Mouse (Mus musculus) forebrain, embryonic 16.5 days (tissue): ENCODE results near the gene Fam208b. TPM values are rescaled to one million over a fixed set of nuclear protein-coding genes. Genes with fewer than 3 reads are reported as not detected.

Source experiments
- ATAC-seq: fragments of 200-750 bp; cut with Nextera tagmentation; 2 replicates; pipeline ENCODE4 v1.8.0; 2017; ENCODE audit warnings: mild to moderate bottlenecking, moderate library complexity
- H3K27ac ChIP-seq: fragments of 300-500 bp; sonication (generic); 2 replicates; pipeline ENCODE4 v1.5.1; 2014; ENCODE audit warnings: low read length, control low read depth
- H3K27me3 ChIP-seq: fragments of 300-500 bp; sonication (generic); replicated peaks from 2 replicates; pipeline ENCODE4 v1.6.1; 2014; ENCODE audit warnings: low read length; ENCODE audit not compliant: control insufficient read depth, insufficient read depth
- H3K36me3 ChIP-seq: fragments of 300-500 bp; sonication (generic); 2 replicates; pipeline ENCODE4 v1.6.1; 2014; ENCODE audit not compliant: control insufficient read depth, insufficient read depth
- H3K4me1 ChIP-seq: fragments of 300-500 bp; sonication (generic); replicated peaks from 2 replicates; pipeline ENCODE4 v1.6.1; 2014; ENCODE audit warnings: low read length; ENCODE audit not compliant: control insufficient read depth, insufficient read depth
- H3K4me2 ChIP-seq: fragments of 300-500 bp; sonication (generic); 2 replicates; pipeline ENCODE4 v1.6.1; 2014; ENCODE audit warnings: mild to moderate bottlenecking, low read length, control low read depth
- H3K4me3 ChIP-seq: fragments of 300-500 bp; sonication (generic); replicated peaks from 2 replicates; pipeline ENCODE4 v1.5.1; 2014; ENCODE audit warnings: mild to moderate bottlenecking, low read length, control low read depth
- H3K9ac ChIP-seq: fragments of 300-500 bp; sonication (generic); replicated peaks from 2 replicates; pipeline ENCODE4 v1.6.1; 2014; ENCODE audit warnings: low read depth, low read length, control low read depth
- H3K9me3 ChIP-seq: fragments of 300-500 bp; sonication (generic); 2 replicates; pipeline ENCODE4 v1.6.1; 2016; ENCODE audit warnings: low read length; ENCODE audit not compliant: control insufficient read depth
- WGBS: fragments of 180-500 bp; shearing (Covaris S2); extraction: QIAGEN DNeasy Blood & Tissue Kit; methylation state at CpG from one replicate; pipeline ENCODE4 v1.1.7; 2014; 5-methylcytosine and 5-hydroxymethylcytosine counted together
- polyA plus RNA-seq: library from polyadenylated mRNA; unstranded; fragments of >200 nt; fragmentation: Nextera tagmentation; extraction: Ambion mirVana; gene quantifications from 2 replicates; pipeline ENCODE4 v1.2.1, GENCODE M21; 2015

Gene Fam208b
- polyA plus RNA-seq, 1 experiment from 2014 or later, result 20.0 TPM

GRCm38 (mm10) chr13:3636797-3637196, 25.9 kb upstream of the Fam208b start:
- 62% methylated on average over 11 of the region's 11 CpGs for WGBS
- Histone ChIP-seq H3K4me2 (no peak overlapping the region), H3K9me3 (no peaks in the 10 kb centered on the region), H3K4me3 (no peak overlapping the region), H3K36me3 (no peaks in the 10 kb centered on the region), H3K9ac (no peak overlapping the region), H3K4me1 (no peaks in the 10 kb centered on the region), H3K27ac (no peak overlapping the region), H3K27me3 (no peaks in the 10 kb centered on the region)
- no peak for ATAC-seq

- 91% methylated on average over 3 of the region's 3 CpGs for WGBS
- Histone ChIP-seq H3K9me3 (no peaks in the 10 kb centered on the region), H3K4me3 (no peak overlapping the region), H3K4me2 (no peak overlapping the region), H3K27me3 (no peaks in the 10 kb centered on the region), H3K4me1 (no peaks in the 10 kb centered on the region), H3K36me3 (no peaks in the 10 kb centered on the region), H3K27ac (no peak overlapping the region), H3K9ac (no peak overlapping the region)
- ATAC-seq, result no peak
Observed at GRCm38 (mm10) chr13:3635076-3635475, 24.2 kb upstream of the Fam208b start.

- no peak within 1 kb of the TSS; the same call in 1 of the 2 replicates for H3K27ac ChIP-seq
- under 1% methylated on average over 47 of the region's 47 CpGs for WGBS
- no peaks in the 10 kb centered on the region for H3K9me3 ChIP-seq
- peak within 1 kb of the TSS; percentile 91 for H3K9ac ChIP-seq
- no peaks in the 10 kb centered on the region for H3K36me3 ChIP-seq
- H3K27me3 ChIP-seq, result no peaks in the 10 kb centered on the region
- H3K4me2 ChIP-seq, result peak within 1 kb of the TSS; percentile 57
- H3K4me3 ChIP-seq, result peak within 1 kb of the TSS; percentile 81
- H3K4me1 ChIP-seq, result no peaks in the 10 kb centered on the region
- ATAC-seq, result peak; percentile 96
Observed at GRCm38 (mm10) chr13:3633895-3634811, 23.2 kb upstream of the Fam208b start, which contains the start of gene Asb13. Gene Asb13 (plus strand): TSS chr13:3634032.

GRCm38 (mm10) chr13:3633131-3633530, 22.2 kb upstream of the Fam208b start:
- H3K27ac ChIP-seq, result no peak overlapping the region
- no peaks in the 10 kb centered on the region for H3K27me3 ChIP-seq
- H3K36me3 ChIP-seq, result no peaks in the 10 kb centered on the region
- H3K4me3 ChIP-seq, result no peak overlapping the region
- no peaks in the 10 kb centered on the region for H3K4me1 ChIP-seq
- no peaks in the 10 kb centered on the region for H3K9me3 ChIP-seq
- H3K9ac ChIP-seq, result no peak overlapping the region
- H3K4me2 ChIP-seq, result no peak overlapping the region
- 44% methylated on average over 6 of the region's 6 CpGs for WGBS
- ATAC-seq, result no peak

GRCm38 (mm10) chr13:3632551-3632950, 21.6 kb upstream of the Fam208b start:
- H3K4me3 ChIP-seq, result no peak overlapping the region
- H3K27ac ChIP-seq, result no peak overlapping the region
- no peaks in the 10 kb centered on the region for H3K27me3 ChIP-seq
- H3K36me3 ChIP-seq, result no peaks in the 10 kb centered on the region
- no peaks in the 10 kb centered on the region for H3K9me3 ChIP-seq
- H3K4me1 ChIP-seq, result no peaks in the 10 kb centered on the region
- no peak overlapping the region for H3K4me2 ChIP-seq
- no peak for ATAC-seq
- H3K9ac ChIP-seq, result no peak overlapping the region
- 85% methylated on average over 9 of the region's 9 CpGs for WGBS

- Histone ChIP-seq H3K27me3 (no peaks in the 10 kb centered on the region), H3K27ac (no peak overlapping the region), H3K4me2 (no peak overlapping the region), H3K4me1 (no peaks in the 10 kb centered on the region), H3K9me3 (no peaks in the 10 kb centered on the region), H3K36me3 (no peaks in the 10 kb centered on the region), H3K4me3 (no peak overlapping the region), H3K9ac (no peak overlapping the region)
- ATAC-seq, result no peak
- 46% methylated on average over 3 of the region's 3 CpGs for WGBS
Observed at GRCm38 (mm10) chr13:3628102-3628501, 17.2 kb upstream of the Fam208b start.

- 57% methylated on average over 3 of the region's 3 CpGs for WGBS
- no peaks in the 10 kb centered on the region for H3K36me3 ChIP-seq
- no peaks in the 10 kb centered on the region for H3K9me3 ChIP-seq
- ATAC-seq, result no peak
- no peak overlapping the region for H3K4me3 ChIP-seq
- H3K4me2 ChIP-seq, result no peak overlapping the region
- H3K9ac ChIP-seq, result no peak overlapping the region
- no peaks in the 10 kb centered on the region for H3K27me3 ChIP-seq
- no peaks in the 10 kb centered on the region for H3K4me1 ChIP-seq
- no peak overlapping the region for H3K27ac ChIP-seq
Observed at GRCm38 (mm10) chr13:3627139-3627538, 16.2 kb upstream of the Fam208b start.

- peak overlapping the region; percentile 84 for H3K9ac ChIP-seq
- H3K4me2 ChIP-seq, result peak overlapping the region; percentile 85
- 0 out of 2 replicates have a peak, but pooled peaks cover 3% of the 10 kb centered on the region for H3K27me3 ChIP-seq
- H3K36me3 ChIP-seq, result no peaks in the 10 kb centered on the region
- peak overlapping the region; percentile 97 for H3K4me3 ChIP-seq
- peak overlapping the region; percentile 94 for H3K27ac ChIP-seq
- H3K9me3 ChIP-seq, result no peaks in the 10 kb centered on the region
- under 1% methylated on average over 48 of the region's 50 CpGs for whole genome bisulfite sequencing
- ATAC-seq, result peak; percentile 29
- H3K4me1 ChIP-seq, result peaks cover 3% of the 10 kb centered on the region; the same call in 1 of the 2 replicates
Observed at GRCm38 (mm10) chr13:3610118-3610794, 652 bp downstream of the Fam208b start.

GRCm38 (mm10) chr13:3609780-3610117, 1.2 kb downstream of the Fam208b start:
- H3K36me3 ChIP-seq, result no peaks in the 10 kb centered on the region
- ATAC-seq, result no peak
- 0 out of 2 replicates have a peak, but pooled peaks cover 3% of the 10 kb centered on the region for H3K27me3 ChIP-seq
- H3K27ac ChIP-seq, result no peak overlapping the region
- peak overlapping the region; percentile 84 for H3K9ac ChIP-seq
- H3K4me1 ChIP-seq, result peaks cover 3% of the 10 kb centered on the region; the same call in 1 of the 2 replicates
- H3K9me3 ChIP-seq, result no peaks in the 10 kb centered on the region
- peak overlapping the region; percentile 97 for H3K4me3 ChIP-seq
- H3K4me2 ChIP-seq, result peak overlapping the region; percentile 85
- 18% methylated on average over 8 of the region's 8 CpGs for WGBS
